Mouse (Mus musculus) forebrain, embryonic 15.5 days (tissue): ENCODE data around the gene Slc6a16. TPM values are rescaled to one million over a fixed set of nuclear protein-coding genes. Genes with fewer than 3 reads are reported as not detected.
"Not testable (repeated sequence)": the region's sequence is repeated elsewhere in the genome, so short reads cannot be mapped to it uniquely, and the experiment has no call there.

ENCODE experiments used
- ATAC-seq: fragments of 200-750 bp; cut with Nextera tagmentation; replicated peaks from 2 replicates; pipeline ENCODE4 v1.8.0; 2017; ENCODE audit warnings: mild to moderate bottlenecking, moderate TSS enrichment, moderate library complexity
- H3K27ac ChIP-seq: fragments of 300-500 bp; sonication (generic); replicated peaks from 2 replicates; pipeline ENCODE4 v1.5.1; 2015; ENCODE audit warnings: mild to moderate bottlenecking, inconsistent platforms
- H3K27me3 ChIP-seq: fragments of 300-500 bp; sonication (generic); 2 replicates; pipeline ENCODE4 v1.6.1; 2015; ENCODE audit warnings: inconsistent platforms
- H3K36me3 ChIP-seq: fragments of 300-500 bp; sonication (generic); 2 replicates; pipeline ENCODE4 v1.6.1; 2015; ENCODE audit warnings: mild to moderate bottlenecking, inconsistent platforms
- H3K4me1 ChIP-seq: fragments of 300-500 bp; sonication (generic); 2 replicates; pipeline ENCODE4 v1.6.1; 2015; ENCODE audit warnings: inconsistent platforms
- H3K4me2 ChIP-seq: fragments of 300-500 bp; sonication (generic); replicated peaks from 2 replicates; pipeline ENCODE4 v1.6.1; 2015; ENCODE audit warnings: mild to moderate bottlenecking, inconsistent platforms
- H3K4me3 ChIP-seq: fragments of 300-500 bp; sonication (generic); 2 replicates; pipeline ENCODE4 v1.5.1; 2015; ENCODE audit warnings: mild to moderate bottlenecking, inconsistent platforms
- H3K9ac ChIP-seq: fragments of 300-500 bp; sonication (generic); replicated peaks from 2 replicates; pipeline ENCODE4 v1.6.1; 2015; ENCODE audit warnings: mild to moderate bottlenecking, inconsistent platforms
- H3K9me3 ChIP-seq: fragments of 300-500 bp; sonication (generic); 2 replicates; pipeline ENCODE4 v1.6.1; 2016; ENCODE audit warnings: inconsistent platforms
- WGBS: fragments of 180-500 bp; shearing (Covaris S2); methylation state at CpG from one replicate; pipeline ENCODE4 v1.1.7; 2015; ENCODE audit warnings: mixed read lengths; 5-methylcytosine and 5-hydroxymethylcytosine counted together
- polyA plus RNA-seq: library from polyadenylated mRNA; unstranded; fragments of >200 nt; fragmentation: Nextera tagmentation; extraction: Ambion mirVana; gene quantifications from 2 replicates; pipeline ENCODE4 v1.2.1, GENCODE M21; 2015

The Slc6a16 gene
- polyA plus RNA-seq, 1 experiment from 2014 or later, result 0.17 TPM

GRCm38 (mm10) chr7:45237747-45238699 lies 2.9 kb upstream of the Slc6a16 start:
- H3K27ac ChIP-seq, result no peak overlapping the region
- no peak overlapping the region for H3K9ac ChIP-seq
- no peaks in the 10 kb centered on the region for H3K36me3 ChIP-seq
- peaks cover 29% of the 10 kb centered on the region for H3K4me1 ChIP-seq
- H3K4me2 ChIP-seq, result no peak overlapping the region
- ATAC-seq, result no peak
- 74% methylated on average over 17 of the region's 17 CpGs for WGBS
- H3K9me3 ChIP-seq, result no peaks in the 10 kb centered on the region
- H3K4me3 ChIP-seq, result no peak overlapping the region
- H3K27me3 ChIP-seq, result no peaks in the 10 kb centered on the region

GRCm38 (mm10) chr7:45238723-45239496 lies 2.0 kb upstream of the Slc6a16 start, which contains the start of gene Cd37:
Cd37 (minus strand) TSS chr7:45239115.
- peaks cover 20% of the 10 kb centered on the region for H3K4me1 ChIP-seq
- H3K9me3 ChIP-seq, result no peaks in the 10 kb centered on the region
- no peak within 1 kb of the TSS for H3K27ac ChIP-seq
- H3K4me2 ChIP-seq, result no peak within 1 kb of the TSS
- no peaks in the 10 kb centered on the region for H3K27me3 ChIP-seq
- no peak within 1 kb of the TSS for H3K9ac ChIP-seq
- 43% methylated on average over 20 of the region's 20 CpGs for WGBS
- no peak for ATAC-seq
- no peak within 1 kb of the TSS for H3K4me3 ChIP-seq
- no peaks in the 10 kb centered on the region for H3K36me3 ChIP-seq

- Histone ChIP-seq H3K9me3 (no peaks in the 10 kb centered on the region), H3K27ac (no peak overlapping the region), H3K4me3 (no peak overlapping the region), H3K27me3 (no peaks in the 10 kb centered on the region), H3K4me2 (no peak overlapping the region; the same call in 1 of the 2 replicates), H3K9ac (no peak overlapping the region), H3K36me3 (no peaks in the 10 kb centered on the region), H3K4me1 (peaks cover 8% of the 10 kb centered on the region)
- 60% methylated on average over 7 of the region's 7 CpGs for WGBS
- no peak for ATAC-seq
These were observed 776 bp upstream of the Slc6a16 start for GRCm38 (mm10) chr7:45240109-45240508.

DNA sequence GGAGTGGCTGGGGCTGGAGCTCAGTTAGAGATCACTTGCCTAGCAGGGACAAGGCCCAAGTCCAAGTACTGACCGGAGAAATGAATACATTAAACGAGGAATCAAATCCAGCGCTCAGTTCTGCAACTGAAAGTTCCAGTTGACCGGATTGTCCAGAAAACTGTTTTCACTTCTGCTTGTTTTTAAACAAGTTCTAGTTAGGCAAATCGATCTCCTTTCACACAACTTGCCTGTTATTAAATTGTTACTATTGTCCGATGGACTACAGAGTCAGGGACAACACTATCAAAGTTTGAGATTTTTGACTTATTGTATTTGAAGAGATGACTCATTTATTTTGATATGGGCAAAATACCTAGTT lies 484 bp downstream of the Slc6a16 start:
- no peak overlapping the region for H3K27ac ChIP-seq
- ATAC-seq, result no peak
- 77% methylated on average over 6 of the region's 6 CpGs for WGBS
- H3K27me3 ChIP-seq, result no peaks in the 10 kb centered on the region
- H3K36me3 ChIP-seq, result no peaks in the 10 kb centered on the region
- H3K4me1 ChIP-seq, result peaks cover 6% of the 10 kb centered on the region
- H3K9me3 ChIP-seq, result no peaks in the 10 kb centered on the region
- H3K4me3 ChIP-seq, result peak overlapping the region; percentile 35
- peak overlapping the region; percentile 25 for H3K9ac ChIP-seq
- H3K4me2 ChIP-seq, result peak overlapping the region; percentile 63

GRCm38 (mm10) chr7:45247666-45248065 lies 6.8 kb downstream of the Slc6a16 start:
- Histone ChIP-seq H3K27ac (no peak overlapping the region), H3K36me3 (no peaks in the 10 kb centered on the region), H3K4me2 (no peak overlapping the region), H3K4me3 (no peak overlapping the region), H3K27me3 (no peaks in the 10 kb centered on the region), H3K9me3 (no peaks in the 10 kb centered on the region), H3K9ac (no peak overlapping the region), H3K4me1 (no peaks in the 10 kb centered on the region)
- ATAC-seq, result no peak
- 30% methylated on average over 3 of the region's 3 CpGs for WGBS

GRCm38 (mm10) chr7:45253806-45254205 lies 12.9 kb downstream of the Slc6a16 start:
- ATAC-seq, result no peak
- Histone ChIP-seq H3K4me3 (no peak overlapping the region), H3K36me3 (no peaks in the 10 kb centered on the region), H3K4me1 (no peaks in the 10 kb centered on the region), H3K27me3 (no peaks in the 10 kb centered on the region), H3K27ac (no peak overlapping the region), H3K9ac (no peak overlapping the region), H3K9me3 (no peaks in the 10 kb centered on the region), H3K4me2 (no peak overlapping the region)
- WGBS, result 92% methylated on average over 8 of the region's 8 CpGs

GRCm38 (mm10) chr7:45255822-45256221 lies 14.9 kb downstream of the Slc6a16 start:
- H3K9me3 ChIP-seq, H3K4me2 ChIP-seq, ATAC-seq, H3K27me3 ChIP-seq, H3K9ac ChIP-seq, H3K27ac ChIP-seq, H3K4me1 ChIP-seq, H3K36me3 ChIP-seq, H3K4me3 ChIP-seq: not testable (repeated sequence)
- WGBS, result 87% methylated on average over 7 of the region's 7 CpGs

DNA sequence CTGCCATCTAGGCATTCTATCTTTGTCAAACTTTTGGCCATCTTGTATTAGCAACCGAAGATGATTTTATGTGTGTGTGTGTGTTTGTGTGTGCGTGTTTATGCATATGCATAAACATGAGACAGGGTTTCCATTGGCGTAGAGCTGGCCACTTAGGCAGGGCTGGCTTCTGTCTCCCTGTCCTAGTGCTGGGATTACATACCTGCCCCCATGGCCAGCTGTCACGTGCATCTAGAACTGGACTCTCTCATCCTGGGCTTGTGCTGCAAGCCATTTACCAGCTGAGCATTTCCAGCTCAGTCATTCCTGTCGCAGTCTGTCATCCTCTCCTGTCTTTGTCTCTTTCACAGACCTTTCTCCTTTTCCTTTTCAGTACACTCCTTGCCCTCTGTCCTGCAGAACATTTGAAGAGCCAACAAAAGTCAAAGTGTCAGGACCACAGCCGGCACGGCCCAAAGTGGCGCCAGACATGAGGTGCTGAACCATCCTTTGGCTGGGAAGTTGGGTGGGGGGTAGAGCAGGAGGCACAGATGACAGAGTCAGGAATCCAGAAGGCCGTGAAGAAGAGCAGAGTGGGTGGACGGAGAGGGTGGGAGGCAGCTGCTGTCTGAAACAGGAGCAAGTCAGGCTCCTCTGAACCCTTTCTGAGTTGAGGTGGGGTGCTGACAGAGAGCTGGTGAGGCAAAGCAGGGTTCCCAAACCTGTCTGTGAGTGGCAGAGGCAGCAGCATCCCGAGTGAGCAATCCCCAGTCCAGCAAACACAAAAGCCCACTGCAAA lies 16.4 kb downstream of the Slc6a16 start:
- H3K27ac ChIP-seq, result no peak overlapping the region
- H3K4me1 ChIP-seq, result peaks cover 3% of the 10 kb centered on the region; the same call in 1 of the 2 replicates
- H3K36me3 ChIP-seq, result no peaks in the 10 kb centered on the region
- ATAC-seq, result no peak
- no peak overlapping the region for H3K4me2 ChIP-seq
- WGBS, result 68% methylated on average over 11 of the region's 11 CpGs
- H3K4me3 ChIP-seq, result no peak overlapping the region
- no peaks in the 10 kb centered on the region for H3K9me3 ChIP-seq
- no peak overlapping the region for H3K9ac ChIP-seq
- H3K27me3 ChIP-seq, result no peaks in the 10 kb centered on the region

DNA sequence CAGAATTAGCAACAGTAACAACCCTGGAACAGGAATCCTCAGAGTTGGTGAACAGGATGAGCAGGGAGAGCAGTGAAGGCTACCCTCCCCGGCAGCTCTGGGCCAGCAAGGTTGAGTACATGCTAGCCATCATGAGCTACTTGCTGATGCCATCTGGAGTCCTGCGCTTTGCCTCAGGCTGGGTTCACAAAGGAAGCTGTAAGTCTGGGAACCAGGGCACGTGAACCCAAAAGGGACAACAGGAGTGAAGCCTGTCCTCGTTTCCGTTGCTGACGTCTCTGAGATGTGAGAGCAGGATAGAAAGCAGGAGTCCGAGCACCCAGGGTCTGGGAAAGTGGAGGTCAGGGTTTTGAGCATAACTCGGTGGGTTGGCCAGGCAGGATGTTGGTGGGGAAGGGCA lies 18.4 kb downstream of the Slc6a16 start:
- no peak overlapping the region for H3K4me3 ChIP-seq
- no peak overlapping the region for H3K9ac ChIP-seq
- no peaks in the 10 kb centered on the region for H3K27me3 ChIP-seq
- no peaks in the 10 kb centered on the region for H3K36me3 ChIP-seq
- no peak for ATAC-seq
- 90% methylated on average over 8 of the region's 8 CpGs for WGBS
- H3K4me2 ChIP-seq, result no peak overlapping the region
- no peaks in the 10 kb centered on the region for H3K9me3 ChIP-seq
- peaks cover 9% of the 10 kb centered on the region; the same call in 1 of the 2 replicates for H3K4me1 ChIP-seq
- no peak overlapping the region for H3K27ac ChIP-seq

GRCm38 (mm10) chr7:45262266-45262665 lies 21.4 kb downstream of the Slc6a16 start:
- Histone ChIP-seq H3K9ac (no peak overlapping the region), H3K36me3 (no peaks in the 10 kb centered on the region), H3K27ac (no peak overlapping the region), H3K9me3 (no peaks in the 10 kb centered on the region), H3K4me1 (peaks cover 9% of the 10 kb centered on the region; the same call in 1 of the 2 replicates), H3K4me3 (no peak overlapping the region), H3K4me2 (no peak overlapping the region), H3K27me3 (no peaks in the 10 kb centered on the region)
- ATAC-seq, result no peak
- 37% methylated on average over 7 of the region's 7 CpGs for WGBS

DNA sequence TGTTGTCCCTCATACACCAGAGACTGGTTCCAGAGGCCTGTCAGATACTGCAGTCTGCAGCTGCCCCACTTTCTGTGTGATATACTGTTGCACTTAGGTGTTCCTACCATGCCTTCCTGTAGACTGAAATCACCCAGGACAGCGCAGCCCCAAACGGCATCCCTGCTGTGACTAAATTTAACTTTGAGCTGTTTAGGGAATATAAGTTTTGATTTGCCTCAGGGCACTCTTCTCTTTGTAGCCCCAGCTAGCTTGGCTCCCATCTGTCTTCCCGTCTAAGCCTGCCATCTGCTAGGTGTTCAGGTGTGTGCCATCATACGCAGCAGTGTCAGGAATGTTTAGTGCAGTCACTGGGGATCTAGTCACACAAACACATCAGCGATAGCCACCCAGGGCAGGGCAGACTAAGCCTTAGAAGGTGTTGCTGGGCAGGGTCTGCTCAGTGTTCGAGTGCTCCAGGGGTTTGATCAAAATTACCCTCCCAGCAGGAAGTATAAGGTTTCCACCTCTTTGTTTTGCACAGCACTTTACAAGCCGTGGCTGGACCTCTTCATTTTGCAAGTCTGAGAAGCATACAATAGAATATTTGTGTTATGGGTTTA lies 22.2 kb downstream of the Slc6a16 start:
- no peak overlapping the region for H3K9ac ChIP-seq
- peaks cover 9% of the 10 kb centered on the region; the same call in 1 of the 2 replicates for H3K4me1 ChIP-seq
- no peaks in the 10 kb centered on the region for H3K36me3 ChIP-seq
- no peak overlapping the region for H3K4me2 ChIP-seq
- ATAC-seq, result no peak
- no peaks in the 10 kb centered on the region for H3K9me3 ChIP-seq
- H3K4me3 ChIP-seq, result no peak overlapping the region
- no peaks in the 10 kb centered on the region for H3K27me3 ChIP-seq
- no peak overlapping the region for H3K27ac ChIP-seq
- 62% methylated on average over 7 of the region's 7 CpGs for WGBS
